Mouse (Mus musculus): ENCODE measurements at regions not wholly inside any gene's neighbourhood (a gene's known extent, or its start where the extent isn't known, plus 50 kb on each side); places are given as distances from the start of the nearest gene placed in this dataset.
A peak's percentile ranks its signal among the peaks of the same experiment; 100 is the strongest.

GRCm38 (mm10) chr1:193790579-193790978, 420.5 kb upstream of the Camk1g start:
- DNase-seq (ENCODE audit: low read depth, low spot score), result no peak

GRCm38 (mm10) chr1:193788496-193788895, 418.4 kb upstream of the Camk1g start:
- DNase-seq (ENCODE audit: low read depth, low spot score), result no peak

GRCm38 (mm10) chr1:193787417-193787816, 417.3 kb upstream of the Camk1g start:
- no peak for DNase-seq (ENCODE audit: low read depth, low spot score)

- DNase-seq (ENCODE audit: low read depth, low spot score), result no peak
Observed at GRCm38 (mm10) chr1:193784966-193785365, 414.9 kb upstream of the Camk1g start.

GRCm38 (mm10) chr1:193784526-193784925, 414.4 kb upstream of the Camk1g start:
- no peak for DNase-seq (ENCODE audit: low read depth, low spot score)

GRCm38 (mm10) chr1:193778181-193778580, 408.1 kb upstream of the Camk1g start:
- no peak for DNase-seq (ENCODE audit: low read depth, low spot score)

GRCm38 (mm10) chr1:193769546-193769945, 399.4 kb upstream of the Camk1g start:
- no peak for DNase-seq (ENCODE audit: low read depth, low spot score)

- no peak for DNase-seq (ENCODE audit: low read depth, low spot score)
Observed at GRCm38 (mm10) chr1:193764103-193764502, 394.0 kb upstream of the Camk1g start.

- no peak for DNase-seq (ENCODE audit: low read depth, low spot score)
Observed at GRCm38 (mm10) chr1:193751819-193752251, 381.7 kb upstream of the Camk1g start.

GRCm38 (mm10) chr1:193750929-193751328, 380.8 kb upstream of the Camk1g start:
- no peak for DNase-seq (ENCODE audit: low read depth, low spot score)

- no peak for DNase-seq (ENCODE audit: low read depth, low spot score)
Observed at GRCm38 (mm10) chr1:193747426-193747960, 377.4 kb upstream of the Camk1g start.

GRCm38 (mm10) chr1:193742688-193743087, 372.6 kb upstream of the Camk1g start:
- no peak for DNase-seq (ENCODE audit: low read depth, low spot score)

- DNase-seq (ENCODE audit: low read depth, low spot score), result peak; percentile 34
Observed at GRCm38 (mm10) chr1:193738821-193739220, 368.7 kb upstream of the Camk1g start.

- no peak for DNase-seq (ENCODE audit: low read depth, low spot score)
Observed at GRCm38 (mm10) chr1:193735949-193736518, 365.9 kb upstream of the Camk1g start.

- no peak for DNase-seq (ENCODE audit: low read depth, low spot score)
Observed at GRCm38 (mm10) chr1:193734014-193734763, 364.1 kb upstream of the Camk1g start.

GRCm38 (mm10) chr1:193733402-193733801, 363.3 kb upstream of the Camk1g start:
- DNase-seq (ENCODE audit: low read depth, low spot score), result no peak

- no peak for DNase-seq (ENCODE audit: low read depth, low spot score)
Observed at GRCm38 (mm10) chr1:193732113-193732512, 362.0 kb upstream of the Camk1g start.

- DNase-seq (ENCODE audit: low read depth, low spot score), result no peak
Observed at GRCm38 (mm10) chr1:193721850-193722249, 351.8 kb upstream of the Camk1g start.

GRCm38 (mm10) chr1:193720420-193720851, 350.3 kb upstream of the Camk1g start:
- no peak for DNase-seq (ENCODE audit: low read depth, low spot score)

- no peak for DNase-seq (ENCODE audit: low read depth, low spot score)
Observed at GRCm38 (mm10) chr1:193715328-193715727, 345.2 kb upstream of the Camk1g start.

GRCm38 (mm10) chr1:193714631-193715030, 344.5 kb upstream of the Camk1g start:
- no peak for DNase-seq (ENCODE audit: low read depth, low spot score)

GRCm38 (mm10) chr1:193705205-193705604, 335.1 kb upstream of the Camk1g start:
- DNase-seq (ENCODE audit: low read depth, low spot score), result no peak

Measured in embryo, embryonic 11.5 days (tissue).